Mouse (Mus musculus): ENCODE results near the gene Tmem274.

GRCm38 (mm10) chr4:149527621-149528354, 50.6 kb downstream of the Tmem274 start:
- TF ChIP-seq POLR2A (IDR thresholded peaks at IDR 0.05; ENCODE audit: extremely low read depth, insufficient read depth, low read length) (no peak), CTCF (IDR thresholded peaks at IDR 0.05; ENCODE audit: low read depth, low read length) (no peak)
